Mouse (Mus musculus): Measurements from ENCODE around the gene Anks1b.
"Not testable (repeated sequence)": the region's sequence is repeated elsewhere in the genome, so short reads cannot be mapped to it uniquely, and the experiment has no call there.

The Anks1b gene

GRCm38 (mm10) chr10:90596142-90596541 lies 722.8 kb downstream of the Anks1b start:
- DNase-seq, result no peak

GRCm38 (mm10) chr10:90596576-90596975 lies 723.3 kb downstream of the Anks1b start:
- no peak for DNase-seq

GRCm38 (mm10) chr10:90599149-90599548 lies 725.8 kb downstream of the Anks1b start:
- DNase-seq, result no peak

- DNase-seq, result no peak
Measured at GRCm38 (mm10) chr10:90599726-90600531, 726.6 kb downstream of the Anks1b start.

GRCm38 (mm10) chr10:90607586-90607985 lies 734.3 kb downstream of the Anks1b start:
- DNase-seq, result no peak

- no peak for DNase-seq
Measured at GRCm38 (mm10) chr10:90609437-90609836, 736.1 kb downstream of the Anks1b start.

- DNase-seq, result no peak
Measured at GRCm38 (mm10) chr10:90613051-90613450, 739.7 kb downstream of the Anks1b start.

GRCm38 (mm10) chr10:90615196-90615595 lies 741.9 kb downstream of the Anks1b start:
- no peak for DNase-seq

- no peak for DNase-seq
Measured at GRCm38 (mm10) chr10:90616622-90617021, 743.3 kb downstream of the Anks1b start.

- no peak for DNase-seq
Measured at GRCm38 (mm10) chr10:90617664-90618296, 744.5 kb downstream of the Anks1b start.

GRCm38 (mm10) chr10:90627532-90627931 lies 754.2 kb downstream of the Anks1b start:
- DNase-seq, result no peak

GRCm38 (mm10) chr10:90630099-90630698 lies 756.9 kb downstream of the Anks1b start:
- no peak for DNase-seq

GRCm38 (mm10) chr10:90630794-90631193 lies 757.5 kb downstream of the Anks1b start:
- not testable (repeated sequence) for DNase-seq

GRCm38 (mm10) chr10:90637352-90637751 lies 764.0 kb downstream of the Anks1b start:
- no peak for DNase-seq

GRCm38 (mm10) chr10:90649681-90650080 lies 776.4 kb downstream of the Anks1b start:
- DNase-seq, result no peak

- DNase-seq, result peak in 1 of 2 experiments; percentile 3
Measured at GRCm38 (mm10) chr10:90657416-90658120, 784.3 kb downstream of the Anks1b start.

GRCm38 (mm10) chr10:90666746-90667145 lies 793.4 kb downstream of the Anks1b start:
- DNase-seq, result peak in 1 of 2 experiments; percentile 18

GRCm38 (mm10) chr10:90670291-90670690 lies 797.0 kb downstream of the Anks1b start:
- DNase-seq, result no peak

GRCm38 (mm10) chr10:90672135-90672534 lies 798.8 kb downstream of the Anks1b start:
- DNase-seq, result no peak

GRCm38 (mm10) chr10:90674362-90674761 lies 801.1 kb downstream of the Anks1b start:
- DNase-seq, result no peak

- DNase-seq, result no peak
Measured at GRCm38 (mm10) chr10:90677421-90677820, 804.1 kb downstream of the Anks1b start.

- no peak for DNase-seq
Measured at GRCm38 (mm10) chr10:90679713-90680470, 806.6 kb downstream of the Anks1b start.

All from kidney, adult 8-10 months (tissue).